Mouse (Mus musculus) kidney, adult 2 months (tissue): ENCODE data around the gene Clca2. TPM values are rescaled to one million over a fixed set of nuclear protein-coding genes. Genes with fewer than 3 reads are reported as not detected.
A peak's percentile ranks its signal among the peaks of the same experiment; 100 is the strongest.

Experiments
- DNase-seq: peaks from one replicate; pipeline ENCODE4 v3.0.0; 2021
- H3K27ac ChIP-seq: fragments of 200-500 bp; 2 replicates; pipeline ENCODE4 v1.5.1; 2012; ENCODE audit warnings: low read depth, low read length, control low read depth, inconsistent platforms; ENCODE audit not compliant: insufficient read depth
- H3K27me3 ChIP-seq: fragments of 200-500 bp; replicated peaks from 2 replicates; pipeline ENCODE4 v1.6.1; 2012; ENCODE audit warnings: mild to moderate bottlenecking, moderate library complexity, low read length, inconsistent platforms; ENCODE audit not compliant: control insufficient read depth, insufficient read depth
- H3K36me3 ChIP-seq: fragments of 200-500 bp; 2 replicates; pipeline ENCODE4 v1.6.1; 2012; ENCODE audit warnings: mild to moderate bottlenecking, moderate library complexity, low read length, inconsistent platforms; ENCODE audit not compliant: control insufficient read depth, insufficient read depth
- H3K4me1 ChIP-seq: fragments of 200-500 bp; 2 replicates; pipeline ENCODE4 v1.6.1; 2011; ENCODE audit warnings: low read length; ENCODE audit not compliant: control insufficient read depth, insufficient read depth
- H3K4me3 ChIP-seq: fragments of 200-500 bp; 2 replicates; pipeline ENCODE4 v1.5.1; 2011; ENCODE audit warnings: mild to moderate bottlenecking, low read depth, low read length, control low read depth; ENCODE audit not compliant: insufficient read depth
- CTCF ChIP-seq: fragments of 200-500 bp; conservative IDR thresholded peaks from 2 replicates; pipeline ENCODE4 v1.5.1; 2011; ENCODE audit warnings: low read depth, mild to moderate bottlenecking, control low read depth, low read length, moderate library complexity, mixed read lengths; ENCODE audit not compliant: insufficient read depth, insufficient read length
- POLR2A ChIP-seq: fragments of 200-500 bp; IDR thresholded peaks from one replicate; pipeline ENCODE4 v1.6.1; 2011; ENCODE audit warnings: low read depth, low read length, control low read depth
- WGBS: fragments of 180-500 bp; shearing (Covaris S2); methylation state at CpG from one replicate; pipeline ENCODE4 v1.1.7; 2018; 5-methylcytosine and 5-hydroxymethylcytosine counted together
- polyA plus RNA-seq: library from polyadenylated mRNA; depleted of rRNA; stranded (reverse); fragments of >200 nt; gene quantifications from 2 replicates; pipeline ENCODE4 v1.2.3, GENCODE M21; 2012

Clca2 gene
- polyA plus RNA-seq, 1 experiment: 0.08 TPM

- H3K36me3 ChIP-seq: no peaks in the 10 kb centered on the region
- H3K4me1 ChIP-seq: peaks cover 8% of the 10 kb centered on the region; the same call in 1 of the 2 replicates
- no peak for DNase-seq
- 92% methylated on average over 2 of the region's 2 CpGs for WGBS
- no peak overlapping the region for H3K27ac ChIP-seq
- no peaks in the 10 kb centered on the region for H3K27me3 ChIP-seq
- H3K4me3 ChIP-seq: no peak overlapping the region
- TF ChIP-seq CTCF: no peak
- TF ChIP-seq POLR2A: no peak
Observed at GRCm38 (mm10) chr3:145115169-145115568, 15.9 kb upstream of the Clca2 start.

GRCm38 (mm10) chr3:145105773-145106504, 6.7 kb upstream of the Clca2 start:
- no peak overlapping the region for H3K27ac ChIP-seq
- TF ChIP-seq CTCF (no peak), POLR2A (no peak)

GRCm38 (mm10) chr3:145105076-145105772, 6.0 kb upstream of the Clca2 start:
- WGBS: 48% methylated on average over 5 of the region's 5 CpGs
- Histone ChIP-seq H3K4me1 (peaks cover 6% of the 10 kb centered on the region; the same call in 1 of the 2 replicates), H3K36me3 (no peaks in the 10 kb centered on the region), H3K27ac (peak overlapping the region; percentile 75), H3K27me3 (no peaks in the 10 kb centered on the region), H3K4me3 (no peak overlapping the region)
- TF ChIP-seq CTCF (no peak), POLR2A (no peak)
- DNase-seq: peak; percentile 29

More at GRCm38 (mm10) chr3:145105773-145106504, 6.7 kb upstream of the Clca2 start:
- WGBS: 71% methylated on average over 5 of the region's 5 CpGs
- H3K36me3 ChIP-seq: no peaks in the 10 kb centered on the region
- H3K27me3 ChIP-seq: no peaks in the 10 kb centered on the region
- no peak overlapping the region for H3K4me3 ChIP-seq
- no peak for DNase-seq
- H3K4me1 ChIP-seq: peaks cover 6% of the 10 kb centered on the region; the same call in 1 of the 2 replicates

- no peaks in the 10 kb centered on the region for H3K36me3 ChIP-seq
- DNase-seq: no peak
- WGBS: 61% methylated on average over 5 of the region's 5 CpGs
- peaks cover 9% of the 10 kb centered on the region; the same call in 1 of the 2 replicates for H3K4me1 ChIP-seq
- H3K27me3 ChIP-seq: no peaks in the 10 kb centered on the region
- H3K27ac ChIP-seq: peak overlapping the region; percentile 39; the same call in 1 of the 2 replicates
- no peak overlapping the region for H3K4me3 ChIP-seq
- TF ChIP-seq CTCF: no peak
- no peak for TF ChIP-seq POLR2A
Observed at GRCm38 (mm10) chr3:145103770-145104169, 4.5 kb upstream of the Clca2 start.

GRCm38 (mm10) chr3:145103321-145103720, 4.1 kb upstream of the Clca2 start:
- peak; percentile 67 for DNase-seq
- Histone ChIP-seq H3K4me3 (no peak overlapping the region), H3K27ac (peak overlapping the region; percentile 39), H3K36me3 (no peaks in the 10 kb centered on the region), H3K4me1 (peaks cover 9% of the 10 kb centered on the region; the same call in 1 of the 2 replicates), H3K27me3 (no peaks in the 10 kb centered on the region)
- TF ChIP-seq POLR2A: no peak
- no peak for TF ChIP-seq CTCF
- 43% methylated on average over 2 of the region's 2 CpGs for WGBS

GRCm38 (mm10) chr3:145101891-145102555, 2.8 kb upstream of the Clca2 start:
- H3K27me3 ChIP-seq: no peaks in the 10 kb centered on the region
- peak overlapping the region; percentile 87 for H3K27ac ChIP-seq
- H3K36me3 ChIP-seq: no peaks in the 10 kb centered on the region
- H3K4me1 ChIP-seq: peaks cover 9% of the 10 kb centered on the region; the same call in 1 of the 2 replicates
- no peak overlapping the region for H3K4me3 ChIP-seq
- 54% methylated on average over 9 of the region's 9 CpGs for WGBS
- peak; percentile 88 for DNase-seq
- TF ChIP-seq POLR2A (no peak), CTCF (no peak)
